7 mouse cellular contexts compared by ENCODE assay signal in the genomic region with DNA sequence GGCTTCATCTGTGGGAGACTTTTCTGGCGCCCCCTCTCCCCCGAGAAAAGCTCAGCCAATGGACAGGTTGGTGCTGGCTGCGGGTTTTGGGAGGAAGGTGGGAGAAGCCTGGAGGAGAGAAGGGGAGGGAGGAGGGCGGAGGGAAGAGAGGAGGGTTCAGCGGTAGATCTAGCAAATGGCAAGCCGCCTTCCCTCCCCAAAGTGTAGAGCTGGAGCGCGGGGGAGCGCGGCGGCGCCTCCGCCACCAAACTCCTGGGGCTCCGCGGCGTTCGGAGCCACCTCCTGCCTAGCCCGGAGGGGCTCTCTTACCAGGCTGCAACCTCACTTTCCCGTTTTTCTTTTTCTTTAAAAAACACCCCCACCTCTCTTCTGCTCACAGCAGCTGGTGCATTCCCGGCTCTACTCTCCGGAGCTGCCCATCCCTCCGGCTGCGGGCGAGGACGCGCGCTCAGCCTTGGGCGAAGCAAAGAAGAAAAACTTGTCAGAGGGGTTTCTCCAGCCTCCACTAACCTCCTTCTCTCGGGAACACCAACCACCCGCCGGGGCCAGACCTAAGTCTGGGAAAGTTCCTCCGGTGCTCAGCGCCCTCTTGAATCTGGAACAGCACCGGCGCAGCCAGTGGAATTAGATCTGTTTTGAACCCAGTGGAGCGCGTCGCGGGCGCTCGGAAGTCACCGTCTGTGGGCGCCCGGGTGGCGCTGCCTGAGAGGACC. TPM values are rescaled to one million over a fixed set of nuclear protein-coding genes. Genes with fewer than 3 reads are reported as not detected.
DNase-seq lines count a peak whose midpoint lies in the region; ATAC-seq and TF ChIP-seq lines count a peak whose summit lies in the region.

A gene (plus strand): TSS at position 199 of the 713 bp plus-strand sequence.

- H3K36me3 ChIP-seq in heart, embryonic 11.5 days (ENCODE audit: control insufficient read depth, insufficient read depth, low read length) = no peaks in the 10 kb centered on the region
- H3K36me3 ChIP-seq in kidney, embryonic 14.5 days (ENCODE audit: control insufficient read depth, insufficient read depth, low read length) = no peaks in the 10 kb centered on the region
- H3K36me3 ChIP-seq in limb, embryonic 13.5 days = no peaks in the 10 kb centered on the region
- no peaks in the 10 kb centered on the region for H3K36me3 ChIP-seq in midbrain, embryonic 13.5 days

- H3K27ac ChIP-seq in bone marrow macrophage, adult 2 months (ENCODE audit: insufficient read depth, low read depth, low read length) = no peak within 1 kb of the TSS
- H3K27ac ChIP-seq in embryonic fibroblast, embryonic 13.5 days (ENCODE audit: insufficient read depth, low read length) = peak within 1 kb of the TSS; percentile 25
- H3K27ac ChIP-seq in heart, embryonic 11.5 days (ENCODE audit: low read depth, low read length) = peak within 1 kb of the TSS; percentile 60; the same call in 1 of the 2 replicates
- H3K27ac ChIP-seq in kidney, embryonic 14.5 days (ENCODE audit: low read depth, low read length) = peak within 1 kb of the TSS; percentile 94
- H3K27ac ChIP-seq in limb, embryonic 13.5 days = peak within 1 kb of the TSS; percentile 83
- peak within 1 kb of the TSS; percentile 85 for H3K27ac ChIP-seq in midbrain, embryonic 13.5 days

- H3K4me2 ChIP-seq in heart, embryonic 11.5 days = peak within 1 kb of the TSS; percentile 74
- peak within 1 kb of the TSS; percentile 68 for H3K4me2 ChIP-seq in kidney, embryonic 14.5 days (replicated peaks; ENCODE audit: low read depth, low read length)
- peak within 1 kb of the TSS; percentile 77 for H3K4me2 ChIP-seq in limb, embryonic 13.5 days (replicated peaks)
- H3K4me2 ChIP-seq in midbrain, embryonic 13.5 days (replicated peaks) = peak within 1 kb of the TSS; percentile 82

- no peak for TF ChIP-seq CTCF in bone marrow macrophage, adult 2 months (IDR thresholded peaks at IDR 0.05; ENCODE audit: low read depth, low read length)
- TF ChIP-seq CTCF in embryonic fibroblast, embryonic 13.5 days (IDR thresholded peaks at IDR 0.05; ENCODE audit: borderline replicate concordance, insufficient read depth, low read length) = no peak

- peaks cover 2% of the 10 kb centered on the region; the same call in 1 of the 2 replicates for H3K4me1 ChIP-seq in bone marrow macrophage, adult 2 months (ENCODE audit: control insufficient read depth, insufficient read depth, low read length)
- no peaks in the 10 kb centered on the region for H3K4me1 ChIP-seq in embryonic fibroblast, embryonic 13.5 days (ENCODE audit: control insufficient read depth, insufficient read depth, low read length)
- H3K4me1 ChIP-seq in heart, embryonic 11.5 days (ENCODE audit: control insufficient read depth, insufficient read depth, low read length) = no peaks in the 10 kb centered on the region
- H3K4me1 ChIP-seq in kidney, embryonic 14.5 days (ENCODE audit: control insufficient read depth, insufficient read depth, low read length) = 0 out of 2 replicates have a peak, but pooled peaks cover 3% of the 10 kb centered on the region
- peaks cover 22% of the 10 kb centered on the region for H3K4me1 ChIP-seq in limb, embryonic 13.5 days
- peaks cover 23% of the 10 kb centered on the region for H3K4me1 ChIP-seq in midbrain, embryonic 13.5 days (replicated peaks)

- under 1% methylated on average over 44 of the region's 45 CpGs for WGBS in heart, embryonic 11.5 days (ENCODE audit: insufficient replicate concordance)
- WGBS in kidney, embryonic 14.5 days = 0% methylated on average over 38 of the region's 45 CpGs
- WGBS in limb, embryonic 13.5 days = under 1% methylated on average over 42 of the region's 45 CpGs
- WGBS in midbrain, embryonic 13.5 days = under 1% methylated on average over 45 of the region's 45 CpGs

- peak; percentile 21 to 22 for DNase-seq in spleen, postnatal 36 days (ENCODE audit: low spot score in 2 of 2)

- H3K4me3 ChIP-seq in bone marrow macrophage, adult 2 months (ENCODE audit: insufficient read depth, low read length) = peak within 1 kb of the TSS; percentile 86
- H3K4me3 ChIP-seq in embryonic fibroblast, embryonic 13.5 days (ENCODE audit: insufficient read depth, low read length) = peak within 1 kb of the TSS; percentile 86
- peak within 1 kb of the TSS; percentile 50 for H3K4me3 ChIP-seq in heart, embryonic 11.5 days (ENCODE audit: low read depth, low read length)
- peak within 1 kb of the TSS; percentile 70 for H3K4me3 ChIP-seq in kidney, embryonic 14.5 days (ENCODE audit: low read length)
- H3K4me3 ChIP-seq in limb, embryonic 13.5 days = peak within 1 kb of the TSS; percentile 62
- peak within 1 kb of the TSS; percentile 71 for H3K4me3 ChIP-seq in midbrain, embryonic 13.5 days (replicated peaks)

- no peaks in the 10 kb centered on the region for H3K9me3 ChIP-seq in heart, embryonic 11.5 days (replicated peaks; ENCODE audit: control insufficient read depth, low read length)
- H3K9me3 ChIP-seq in kidney, embryonic 14.5 days (ENCODE audit: control insufficient read depth, low read length) = no peaks in the 10 kb centered on the region
- H3K9me3 ChIP-seq in limb, embryonic 13.5 days = no peaks in the 10 kb centered on the region
- no peaks in the 10 kb centered on the region for H3K9me3 ChIP-seq in midbrain, embryonic 13.5 days

- no peak for TF ChIP-seq POLR2A in bone marrow macrophage, adult 2 months (IDR thresholded peaks at IDR 0.05; ENCODE audit: borderline replicate concordance, low read depth, low read length)
- peak; percentile 85 for TF ChIP-seq POLR2A in embryonic fibroblast, embryonic 13.5 days (IDR thresholded peaks at IDR 0.05; ENCODE audit: low read depth, low read length)

- H3K27me3 ChIP-seq in heart, embryonic 11.5 days (ENCODE audit: control insufficient read depth, insufficient read depth, low read length) = no peaks in the 10 kb centered on the region; the same call in 1 of the 2 replicates
- H3K27me3 ChIP-seq in kidney, embryonic 14.5 days (ENCODE audit: control insufficient read depth, insufficient read depth, low read length) = no peaks in the 10 kb centered on the region
- no peaks in the 10 kb centered on the region for H3K27me3 ChIP-seq in limb, embryonic 13.5 days
- peaks cover 12% of the 10 kb centered on the region for H3K27me3 ChIP-seq in midbrain, embryonic 13.5 days

- ATAC-seq in heart, embryonic 11.5 days (replicated peaks; ENCODE audit: insufficient number of reproducible peaks, low FRiP score, low TSS enrichment) = peak; percentile 81
- ATAC-seq in kidney, embryonic 14.5 days (ENCODE audit: low FRiP score, low TSS enrichment) = peak; percentile 91
- ATAC-seq in limb, embryonic 13.5 days (ENCODE audit: low FRiP score, low read depth) = peak; percentile 92
- peak; percentile 93 for ATAC-seq in midbrain, embryonic 13.5 days

- H3K9ac ChIP-seq in heart, embryonic 11.5 days (ENCODE audit: low read depth, low read length) = peak within 1 kb of the TSS; percentile 68
- peak within 1 kb of the TSS; percentile 68 for H3K9ac ChIP-seq in kidney, embryonic 14.5 days (ENCODE audit: low read depth, low read length)
- peak within 1 kb of the TSS; percentile 70 for H3K9ac ChIP-seq in limb, embryonic 13.5 days
- H3K9ac ChIP-seq in midbrain, embryonic 13.5 days (replicated peaks) = peak within 1 kb of the TSS; percentile 73

RNA-seq across cellular contexts. Expression of the gene that starts here (rescaled TPM):
- 90.4 and 102 TPM in 2 replicates for polyA plus RNA-seq in bone marrow macrophage, adult 2 months (2012; ENCODE audit: insufficient read depth, insufficient read length, missing spikeins)
- 104 and 121 TPM in 2 replicates for polyA plus RNA-seq in embryonic fibroblast, embryonic 13.5 days (2011; ENCODE audit: insufficient read length, low read depth, missing spikeins)
- 18.2 and 18.4 TPM in 2 replicates for polyA plus RNA-seq in heart, embryonic 11.5 days (2014; fragmentation: Nextera tagmentation; extraction: Ambion mirVana)
- 26.0 and 40.6 TPM in 2 replicates for polyA plus RNA-seq in kidney, embryonic 14.5 days (2014; fragmentation: Nextera tagmentation; extraction: Ambion mirVana)
- 30.0 and 34.0 TPM in 2 replicates for polyA plus RNA-seq in limb, embryonic 13.5 days (2015; fragmentation: Nextera tagmentation; extraction: Ambion mirVana)
- polyA plus RNA-seq in midbrain, embryonic 13.5 days (2015; fragmentation: Nextera tagmentation; extraction: Ambion mirVana) = 15.1 and 16.9 TPM in 2 replicates
